In the genomic region with DNA sequence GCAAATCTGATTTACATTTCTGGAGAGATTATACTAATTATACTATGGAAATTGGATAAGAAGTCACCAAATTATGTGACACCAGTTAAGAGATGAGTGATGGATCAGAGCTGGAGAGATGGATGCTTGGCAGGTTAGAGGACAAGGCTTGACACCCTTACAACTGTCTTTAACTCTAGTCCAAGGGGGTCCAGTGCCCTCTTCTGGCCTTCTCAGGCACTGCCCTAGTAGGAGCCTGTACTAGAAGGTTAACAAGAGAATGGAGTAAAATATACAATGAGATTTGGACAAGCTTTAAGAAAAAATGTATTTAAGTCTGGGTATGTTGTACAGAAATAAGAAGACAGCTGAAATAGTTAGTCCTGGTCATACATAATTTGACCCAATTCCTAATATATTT, we compare ENCODE assay signal across 9 mouse cellular contexts. TPM values are rescaled to one million over a fixed set of nuclear protein-coding genes. Genes with fewer than 3 reads are reported as not detected.
DNase-seq lines count a peak whose midpoint lies in the region; ATAC-seq and TF ChIP-seq lines count a peak whose summit lies in the region.
"Had no signal": no experiment of that assay in that cellular context is flagged by ENCODE, and none has a peak within 500 bp of the region (broad histone marks: within the 10 kb centered on the region; RNA-seq: fewer than 3 reads in every experiment).

No protein-coding gene starts in this region.

- no peak overlapping the region for H3K27ac ChIP-seq in liver, adult 2 months (replicated peaks; ENCODE audit: insufficient read depth, low read depth, low read length)
- no peak overlapping the region for H3K27ac ChIP-seq in liver, embryonic 12.5 days
- no peak overlapping the region for H3K27ac ChIP-seq in heart, postnatal 0 days (ENCODE audit: low read depth)
- H3K27ac ChIP-seq: lung, embryonic 15.5 days had no signal

- TF ChIP-seq CTCF in liver, adult 2 months (IDR thresholded peaks at IDR 0.05; ENCODE audit: low read depth, low read length) = peak; percentile 67; the same call in 1 of the 2 replicates
- TF ChIP-seq CTCF in heart, postnatal 0 days (IDR thresholded peaks at IDR 0.05; ENCODE audit: low read depth) = peak; percentile 65

- peak; percentile 50 to 78 for DNase-seq in adrenal gland, adult (ENCODE audit: inconsistent age in 2 of 2, low spot score in 1 of 2)
- DNase-seq in adrenal gland, adult 8-10 months = no peak
- no peak for DNase-seq in liver, adult 2 months (ENCODE audit: extremely low read depth, low read depth, low spot score)
- peak; percentile 49 for DNase-seq in heart, postnatal 0 days (ENCODE audit: low spot score)
- DNase-seq in mesoderm, embryonic 11.5 days (ENCODE audit: low read depth, low spot score) = peak; percentile 34
- no peak for DNase-seq in urinary bladder, postnatal 36 days (ENCODE audit: low spot score in 2 of 2)
- no peak for DNase-seq in yolk sac, embryonic 10.5 days (ENCODE audit: low spot score)

- H3K9me3 ChIP-seq in liver, embryonic 12.5 days (replicated peaks) = peaks cover 6% of the 10 kb centered on the region; the same call in 1 of the 2 replicates
- H3K9me3 ChIP-seq in heart, postnatal 0 days (replicated peaks; ENCODE audit: control insufficient read depth, low read length) = no peaks in the 10 kb centered on the region
- H3K9me3 ChIP-seq: lung, embryonic 15.5 days had no signal

- no peak for TF ChIP-seq EP300 in heart, postnatal 0 days (IDR thresholded peaks at IDR 0.05; ENCODE audit: low read depth)

- H3K27me3 ChIP-seq in liver, adult 2 months (ENCODE audit: control insufficient read depth, insufficient read depth, low read length) = no peaks in the 10 kb centered on the region
- no peaks in the 10 kb centered on the region for H3K27me3 ChIP-seq in liver, embryonic 12.5 days (replicated peaks)
- no peaks in the 10 kb centered on the region for H3K27me3 ChIP-seq in heart, postnatal 0 days (ENCODE audit: control insufficient read depth, insufficient read depth, low read length)
- H3K27me3 ChIP-seq: lung, embryonic 15.5 days had no signal

- H3K4me3 ChIP-seq in liver, adult 2 months (ENCODE audit: insufficient read depth, low read depth, low read length) = no peak overlapping the region
- no peak overlapping the region for H3K4me3 ChIP-seq in liver, embryonic 12.5 days
- no peak overlapping the region for H3K4me3 ChIP-seq in heart, postnatal 0 days (ENCODE audit: low read depth, low read length)
- H3K4me3 ChIP-seq: lung, embryonic 15.5 days had no signal

- H3K4me2 ChIP-seq in liver, embryonic 12.5 days = no peak overlapping the region
- no peak overlapping the region for H3K4me2 ChIP-seq in heart, postnatal 0 days (ENCODE audit: low read depth, low read length)
- H3K4me2 ChIP-seq: lung, embryonic 15.5 days had no signal

- no peak for ATAC-seq in liver, embryonic 12.5 days
- ATAC-seq in heart, postnatal 0 days (ENCODE audit: insufficient read depth, low read depth) = no peak

- no peak overlapping the region for H3K9ac ChIP-seq in liver, adult 2 months (ENCODE audit: low read depth, low read length)
- H3K9ac ChIP-seq in liver, embryonic 12.5 days = no peak overlapping the region
- H3K9ac ChIP-seq in heart, postnatal 0 days (replicated peaks; ENCODE audit: low read depth, low read length) = no peak overlapping the region
- H3K9ac ChIP-seq: lung, embryonic 15.5 days had no signal

- TF ChIP-seq POLR2A in liver, adult 2 months (IDR thresholded peaks at IDR 0.05; ENCODE audit: extremely low read depth, insufficient read depth, low read length) = no peak

- H3K79me2 ChIP-seq in liver, adult 2 months (ENCODE audit: control insufficient read depth, insufficient read depth, low read length) = peaks cover 19% of the 10 kb centered on the region; the same call in 1 of the 2 replicates

- peaks cover 17% of the 10 kb centered on the region for H3K36me3 ChIP-seq in liver, adult 2 months (ENCODE audit: control insufficient read depth, insufficient read depth, low read length)
- H3K36me3 ChIP-seq in liver, embryonic 12.5 days = peaks cover 21% of the 10 kb centered on the region
- H3K36me3 ChIP-seq in heart, postnatal 0 days (replicated peaks; ENCODE audit: control insufficient read depth, insufficient read depth, low read length) = peaks cover 9% of the 10 kb centered on the region

- peaks cover 8% of the 10 kb centered on the region; the same call in 1 of the 2 replicates for H3K4me1 ChIP-seq in liver, adult 2 months (ENCODE audit: control insufficient read depth, insufficient read depth, low read length)
- H3K4me1 ChIP-seq in liver, embryonic 12.5 days = peaks cover 28% of the 10 kb centered on the region
- peaks cover 22% of the 10 kb centered on the region for H3K4me1 ChIP-seq in heart, postnatal 0 days (ENCODE audit: control insufficient read depth, insufficient read depth)

RNA-seq across cellular contexts. Expression of gene Ap3m1, which starts 3.4 kb away (rescaled TPM):
- 100 to 1,000 TPM in 3 of 4 experiments, 10 to 100 TPM in 1; 97.7 to 120 (median 110) TPM for total RNA-seq in adrenal gland, adult 8-10 months (2022)
- total RNA-seq in liver, adult 2 months (2014; rRNA removed) = 126 and 143 TPM in 2 replicates
- 44.8 and 55.2 TPM in 2 replicates for polyA plus RNA-seq in liver, adult 2 months (2012; rRNA removed)
- polyA plus RNA-seq in liver, embryonic 12.5 days (2016; fragmentation: Nextera tagmentation; extraction: Ambion mirVana) = 42.9 and 43.4 TPM in 2 replicates
- total RNA-seq in heart, postnatal 0 days (2014; rRNA removed; ENCODE audit: low replicate concordance) = 63.7 and 65.4 TPM in 2 replicates
- polyA plus RNA-seq in heart, postnatal 0 days (2015; fragmentation: Nextera tagmentation; extraction: Ambion mirVana) = 43.6 and 44.7 TPM in 2 replicates

RNA-seq across cellular contexts. Expression of gene Adk, which starts 3.5 kb away (rescaled TPM):
- 100 to 1,000 TPM; 151 to 212 (median 178) TPM for total RNA-seq in adrenal gland, adult 8-10 months (2022)
- total RNA-seq in liver, adult 2 months (2014; rRNA removed) = 877 and 924 TPM in 2 replicates
- 231 and 284 TPM in 2 replicates for polyA plus RNA-seq in liver, adult 2 months (2012; rRNA removed)
- polyA plus RNA-seq in liver, embryonic 12.5 days (2016; fragmentation: Nextera tagmentation; extraction: Ambion mirVana) = 195 and 206 TPM in 2 replicates
- total RNA-seq in heart, postnatal 0 days (2014; rRNA removed; ENCODE audit: low replicate concordance) = 126 and 133 TPM in 2 replicates
- 246 and 255 TPM in 2 replicates for polyA plus RNA-seq in heart, postnatal 0 days (2015; fragmentation: Nextera tagmentation; extraction: Ambion mirVana)

Comparison
In these comparisons a context has a peak if more than half of its experiments do, and no peak if none do; other contexts are left out.
1. DNase-seq: peak in adrenal gland, adult (2 of 2), heart, postnatal 0 days (single experiment) and mesoderm, embryonic 11.5 days (single experiment); none in adrenal gland, adult 8-10 months (single experiment), liver, adult 2 months (single experiment), urinary bladder, postnatal 36 days (0 of 2) and yolk sac, embryonic 10.5 days (single experiment).